ENCODE assay signal across 20 mouse cellular contexts in genomic region chr2:131286276-131286675, GRCm38 (mm10). TPM values are rescaled to one million over a fixed set of nuclear protein-coding genes. Genes with fewer than 3 reads are reported as not detected.
DNase-seq lines count a peak whose midpoint lies in the region; ATAC-seq and TF ChIP-seq lines count a peak whose summit lies in the region.
"Had no signal": no experiment of that assay in that cellular context is flagged by ENCODE, and none has a peak within 500 bp of the region (broad histone marks: within the 10 kb centered on the region; RNA-seq: fewer than 3 reads in every experiment).

No protein-coding gene starts in this region.

- no peak for DNase-seq in heart, postnatal 0 days (ENCODE audit: low spot score)
- no peak for DNase-seq in heart, adult 9 months (ENCODE audit: low spot score in 2 of 2)
- peak; percentile 22 for DNase-seq in liver, adult 2 months (ENCODE audit: extremely low read depth, low read depth, low spot score)
- DNase-seq in 416B (ENCODE audit: low read depth) (peak; percentile 30), CH12.LX (ENCODE audit: extremely low read depth) (no peak)
- DNase-seq: adrenal gland, adult 2 months; cerebellum, adult 11 months; cerebellum, adult 9-11 months; heart, postnatal 36 days; kidney, postnatal 4 days; layer of hippocampus, adult 9-11 months; liver, embryonic 13.5 days; thymus, adult 2 months had no signal

- peaks cover 70% of the 10 kb centered on the region for H3K36me3 ChIP-seq in heart, postnatal 0 days (replicated peaks; ENCODE audit: control insufficient read depth, insufficient read depth, low read length)
- peaks cover 41% of the 10 kb centered on the region for H3K36me3 ChIP-seq in liver, adult 2 months (ENCODE audit: control insufficient read depth, insufficient read depth, low read length)
- H3K36me3 ChIP-seq in liver, embryonic 12.5 days: peaks cover 90% of the 10 kb centered on the region
- H3K36me3 ChIP-seq in CH12.LX (replicated peaks in 1 of 2; ENCODE audit: control insufficient read depth in 1 of 2, insufficient read depth in 1 of 2, low read length in 1 of 2): peaks cover 36 to 73% of the 10 kb centered on the region in 2 experiments
- H3K36me3 ChIP-seq in hindbrain, embryonic 13.5 days: peaks cover 42% of the 10 kb centered on the region

- H3K79me2 ChIP-seq in liver, adult 2 months (ENCODE audit: control insufficient read depth, insufficient read depth, low read length): no peaks in the 10 kb centered on the region; the same call in 1 of the 2 replicates
- H3K79me2 ChIP-seq in CH12.LX (replicated peaks; ENCODE audit: control insufficient read depth, extremely low read depth, insufficient read depth, poor library complexity, severe bottlenecking): peaks cover 5% of the 10 kb centered on the region; the same call in 1 of the 2 replicates

- H3K9me3 ChIP-seq in heart, postnatal 0 days (replicated peaks; ENCODE audit: control insufficient read depth, low read length): no peaks in the 10 kb centered on the region
- no peaks in the 10 kb centered on the region for H3K9me3 ChIP-seq in liver, embryonic 12.5 days (replicated peaks)
- H3K9me3 ChIP-seq in CH12.LX (replicated peaks; ENCODE audit: low read length): no peaks in the 10 kb centered on the region
- no peaks in the 10 kb centered on the region for H3K9me3 ChIP-seq in hindbrain, embryonic 13.5 days
- H3K9me3 ChIP-seq: forebrain, embryonic 10.5 days; heart, embryonic 13.5 days; hindbrain, embryonic 15.5 days; liver, embryonic 13.5 days; midbrain, embryonic 12.5 days had no signal

- H3K27me3 ChIP-seq in heart, postnatal 0 days (ENCODE audit: control insufficient read depth, insufficient read depth, low read length): no peaks in the 10 kb centered on the region
- H3K27me3 ChIP-seq in liver, adult 2 months (ENCODE audit: control insufficient read depth, insufficient read depth, low read length): no peaks in the 10 kb centered on the region
- no peaks in the 10 kb centered on the region for H3K27me3 ChIP-seq in liver, embryonic 12.5 days (replicated peaks)
- no peaks in the 10 kb centered on the region for H3K27me3 ChIP-seq in CH12.LX (replicated peaks)
- H3K27me3 ChIP-seq in hindbrain, embryonic 13.5 days: no peaks in the 10 kb centered on the region
- H3K27me3 ChIP-seq: heart, embryonic 13.5 days; hindbrain, embryonic 15.5 days; liver, embryonic 13.5 days; midbrain, embryonic 12.5 days had no signal

- peak; percentile 31; the same call in 1 of the 2 replicates for TF ChIP-seq CTCF in heart, postnatal 0 days (IDR thresholded peaks at IDR 0.05; ENCODE audit: low read depth)
- TF ChIP-seq CTCF in liver, adult 2 months (IDR thresholded peaks at IDR 0.05; ENCODE audit: low read depth, low read length): no peak
- TF ChIP-seq CTCF in CH12.LX (conservative IDR thresholded peaks at IDR 0.05 in 1 of 2, IDR thresholded peaks at IDR 0.05 in 1 of 2; ENCODE audit: low read depth in 2 of 2, low read length in 2 of 2): peak in 1 of 2 experiments; percentile 54; a peak in 2 of 4 replicates

- H3K4me1 ChIP-seq in heart, postnatal 0 days (ENCODE audit: control insufficient read depth, insufficient read depth): no peaks in the 10 kb centered on the region
- 0 out of 2 replicates have a peak, but pooled peaks cover 4% of the 10 kb centered on the region for H3K4me1 ChIP-seq in liver, adult 2 months (ENCODE audit: control insufficient read depth, insufficient read depth, low read length)
- no peaks in the 10 kb centered on the region for H3K4me1 ChIP-seq in liver, embryonic 12.5 days
- no peaks in the 10 kb centered on the region for H3K4me1 ChIP-seq in CH12.LX (ENCODE audit: control insufficient read depth in 1 of 2, insufficient read depth in 2 of 2)
- H3K4me1 ChIP-seq in hindbrain, embryonic 13.5 days (replicated peaks): no peaks in the 10 kb centered on the region
- H3K4me1 ChIP-seq: forebrain, embryonic 10.5 days; heart, embryonic 13.5 days; hindbrain, embryonic 15.5 days; liver, embryonic 13.5 days; midbrain, embryonic 12.5 days had no signal

- no peak overlapping the region for H3K9ac ChIP-seq in heart, postnatal 0 days (replicated peaks; ENCODE audit: low read depth, low read length)
- no peak overlapping the region for H3K9ac ChIP-seq in liver, adult 2 months (ENCODE audit: low read depth, low read length)
- no peak overlapping the region for H3K9ac ChIP-seq in liver, embryonic 12.5 days
- H3K9ac ChIP-seq in CH12.LX (ENCODE audit: insufficient read depth, low read depth): no peak overlapping the region
- H3K9ac ChIP-seq in hindbrain, embryonic 13.5 days: no peak overlapping the region
- H3K9ac ChIP-seq: heart, embryonic 13.5 days; hindbrain, embryonic 15.5 days; liver, embryonic 13.5 days; midbrain, embryonic 12.5 days had no signal

- in situ Hi-C loops in CH12.LX (cut with MboI; ENCODE audit: low pct_ligation_motif_present, low pct_unique_long_range_greater_than_20kb, low sequenced_read_pairs): no loop called here

- H3K4me3 ChIP-seq in heart, postnatal 0 days (ENCODE audit: low read depth, low read length): no peak overlapping the region
- no peak overlapping the region for H3K4me3 ChIP-seq in liver, adult 2 months (ENCODE audit: insufficient read depth, low read depth, low read length)
- H3K4me3 ChIP-seq in liver, embryonic 12.5 days: no peak overlapping the region
- no peak overlapping the region for H3K4me3 ChIP-seq in CH12.LX (replicated peaks in 1 of 3; ENCODE audit: low read depth in 2 of 3, low read length in 2 of 3, poor library complexity in 1 of 3)
- no peak overlapping the region for H3K4me3 ChIP-seq in hindbrain, embryonic 13.5 days
- H3K4me3 ChIP-seq: forebrain, embryonic 10.5 days; heart, embryonic 13.5 days; hindbrain, embryonic 15.5 days; liver, embryonic 13.5 days; midbrain, embryonic 12.5 days had no signal

- no peak for TF ChIP-seq POLR2A in liver, adult 2 months (IDR thresholded peaks at IDR 0.05; ENCODE audit: extremely low read depth, insufficient read depth, low read length)
- no peak for TF ChIP-seq POLR2A in CH12.LX (IDR thresholded peaks at IDR 0.05; ENCODE audit: low read depth, low read length)

- no peak overlapping the region for H3K4me2 ChIP-seq in heart, postnatal 0 days (ENCODE audit: low read depth, low read length)
- no peak overlapping the region for H3K4me2 ChIP-seq in liver, embryonic 12.5 days
- H3K4me2 ChIP-seq in CH12.LX (ENCODE audit: insufficient read depth, low read depth, poor library complexity, severe bottlenecking): no peak overlapping the region
- H3K4me2 ChIP-seq in hindbrain, embryonic 13.5 days: no peak overlapping the region
- H3K4me2 ChIP-seq: heart, embryonic 13.5 days; hindbrain, embryonic 15.5 days; liver, embryonic 13.5 days; midbrain, embryonic 12.5 days had no signal

- no peak for ATAC-seq in heart, postnatal 0 days (ENCODE audit: insufficient read depth, low read depth)
- ATAC-seq in liver, embryonic 12.5 days: no peak
- ATAC-seq in hindbrain, embryonic 13.5 days (ENCODE audit: low FRiP score): no peak
- ATAC-seq: intestine, embryonic 16.5 days had no signal

- TF ChIP-seq RAD21 in CH12.LX (IDR thresholded peaks at IDR 0.05; ENCODE audit: low read depth, low read length): peak; percentile 42

- H3K27ac ChIP-seq in heart, postnatal 0 days (ENCODE audit: low read depth): no peak overlapping the region
- no peak overlapping the region for H3K27ac ChIP-seq in liver, adult 2 months (replicated peaks; ENCODE audit: insufficient read depth, low read depth, low read length)
- H3K27ac ChIP-seq in liver, embryonic 12.5 days: no peak overlapping the region
- H3K27ac ChIP-seq in CH12.LX (ENCODE audit: insufficient read depth, low read depth): no peak overlapping the region
- H3K27ac ChIP-seq in hindbrain, embryonic 13.5 days: no peak overlapping the region
- H3K27ac ChIP-seq: forebrain, embryonic 10.5 days; heart, embryonic 13.5 days; hindbrain, embryonic 15.5 days; liver, embryonic 13.5 days; midbrain, embryonic 12.5 days had no signal

- no peak for TF ChIP-seq EP300 in heart, postnatal 0 days (IDR thresholded peaks at IDR 0.05; ENCODE audit: low read depth)
- TF ChIP-seq EP300 in CH12.LX (IDR thresholded peaks at IDR 0.05; ENCODE audit: low read length): no peak

- dilution Hi-C loops in CH12.LX (cut with MboI; ENCODE audit: extremely low pct_ligation_motif_present, extremely low pct_unique_long_range_greater_than_20kb, low sequenced_read_pairs): no loop called here

- 92% methylated on average over 1 of the region's 1 CpGs for WGBS in heart, postnatal 0 days
- 84% methylated on average over 1 of the region's 1 CpGs for WGBS in liver, adult 2 months
- WGBS in liver, embryonic 12.5 days (ENCODE audit: insufficient replicate concordance): 84% methylated on average over 1 of the region's 1 CpGs
- WGBS in hindbrain, embryonic 13.5 days: 97% methylated on average over 1 of the region's 1 CpGs

TF ChIP-seq in CH12.LX, 34 proteins besides CTCF, POLR2A, EP300 and RAD21:
- TF ChIP-seq MEF2A (IDR thresholded peaks at IDR 0.05; ENCODE audit: borderline replicate concordance, low read depth, low read length) (no peak), JUN (IDR thresholded peaks at IDR 0.05; ENCODE audit: insufficient read depth, low read depth, low read length) (no peak), NRF1 (IDR thresholded peaks at IDR 0.05; ENCODE audit: low read depth, low read length) (no peak), SMC3 (IDR thresholded peaks at IDR 0.05; ENCODE audit: low read depth, low read length) (peak; percentile 41)

RNA-seq across cellular contexts. Expression of gene Pank2, which starts 24.0 kb away (rescaled TPM):
- total RNA-seq in heart, postnatal 0 days (2014; rRNA removed; ENCODE audit: low replicate concordance): 9.6 and 44.3 TPM in 2 replicates
- polyA plus RNA-seq in heart, postnatal 0 days (2015; fragmentation: Nextera tagmentation; extraction: Ambion mirVana): 18.1 and 19.2 TPM in 2 replicates
- total RNA-seq in liver, adult 2 months (2014; rRNA removed): 16.0 and 16.2 TPM in 2 replicates
- 6.1 and 6.6 TPM in 2 replicates for polyA plus RNA-seq in liver, adult 2 months (2012; rRNA removed)
- 42.0 and 44.8 TPM in 2 replicates for polyA plus RNA-seq in liver, embryonic 12.5 days (2016; fragmentation: Nextera tagmentation; extraction: Ambion mirVana)
- total RNA-seq in CH12.LX (2012; rRNA removed) (16.6 and 19.0 TPM in 2 replicates), CH12.LX (2014; rRNA removed) (25.6 and 28.6 TPM in 2 replicates)
- polyA plus RNA-seq in CH12.LX (2012; ENCODE audit: insufficient read length, low read depth): 34.7 and 43.2 TPM in 2 replicates
- 28.4 and 30.9 TPM in 2 replicates for polyA plus RNA-seq in hindbrain, embryonic 13.5 days (2015; fragmentation: Nextera tagmentation; extraction: Ambion mirVana)

RNA-seq across cellular contexts. Expression of gene Mavs, which starts 52.4 kb away (rescaled TPM):
- 32.5 and 38.0 TPM in 2 replicates for total RNA-seq in heart, postnatal 0 days (2014; rRNA removed; ENCODE audit: low replicate concordance)
- polyA plus RNA-seq in heart, postnatal 0 days (2015; fragmentation: Nextera tagmentation; extraction: Ambion mirVana): 27.4 and 27.8 TPM in 2 replicates
- total RNA-seq in liver, adult 2 months (2014; rRNA removed): 25.0 and 40.6 TPM in 2 replicates
- polyA plus RNA-seq in liver, adult 2 months (2012; rRNA removed): 134 and 135 TPM in 2 replicates
- polyA plus RNA-seq in liver, embryonic 12.5 days (2016; fragmentation: Nextera tagmentation; extraction: Ambion mirVana): 31.8 and 33.3 TPM in 2 replicates
- total RNA-seq in CH12.LX (2012; rRNA removed) (25.6 and 25.9 TPM in 2 replicates), CH12.LX (2014; rRNA removed) (18.5 and 18.6 TPM in 2 replicates)
- 26.8 and 34.5 TPM in 2 replicates for polyA plus RNA-seq in CH12.LX (2012; ENCODE audit: insufficient read length, low read depth)
- polyA plus RNA-seq in hindbrain, embryonic 13.5 days (2015; fragmentation: Nextera tagmentation; extraction: Ambion mirVana): 6.7 and 6.9 TPM in 2 replicates

Comparison
In these comparisons a context has a peak if more than half of its experiments do, and no peak if none do; other contexts are left out.
1. DNase-seq: peak in liver, adult 2 months (single experiment) and 416B (single experiment); none in heart, postnatal 0 days (single experiment), heart, adult 9 months (0 of 2) and CH12.LX (single experiment).